In genomic region chr7:16240281-16240977, GRCm38 (mm10) we compare ENCODE assay signal across 17 mouse cellular contexts. TPM values are rescaled to one million over a fixed set of nuclear protein-coding genes. Genes with fewer than 3 reads are reported as not detected.
DNase-seq lines count a peak whose midpoint lies in the region; ATAC-seq and TF ChIP-seq lines count a peak whose summit lies in the region.
"Had no signal": no experiment of that assay in that cellular context is flagged by ENCODE, and none has a peak within 500 bp of the region (broad histone marks: within the 10 kb centered on the region; RNA-seq: fewer than 3 reads in every experiment).

No protein-coding gene starts in this region.

- H3K4me3 ChIP-seq in cerebellum, adult 2 months (replicated peaks; ENCODE audit: insufficient read depth, low read depth, low read length) = no peak overlapping the region
- no peak overlapping the region for H3K4me3 ChIP-seq in lung, postnatal 0 days (ENCODE audit: low read depth, low read length)
- peak overlapping the region; percentile 46 for H3K4me3 ChIP-seq in liver, embryonic 12.5 days
- H3K4me3 ChIP-seq: hindbrain, embryonic 13.5 days; midbrain, embryonic 12.5 days; myocyte had no signal

- H3K9ac ChIP-seq in lung, postnatal 0 days (replicated peaks; ENCODE audit: low read depth) = no peak overlapping the region
- H3K9ac ChIP-seq in liver, embryonic 12.5 days = peak overlapping the region; percentile 67
- H3K9ac ChIP-seq: forebrain, postnatal 0 days; hindbrain, embryonic 13.5 days; lung, embryonic 14.5 days; midbrain, embryonic 12.5 days had no signal

- TF ChIP-seq CTCF in cerebellum, adult 2 months (IDR thresholded peaks at IDR 0.05; ENCODE audit: borderline replicate concordance, insufficient read depth, low read depth, low read length) = no peak
- TF ChIP-seq CTCF in lung, postnatal 0 days (IDR thresholded peaks at IDR 0.05) = no peak

- TF ChIP-seq POLR2A in cerebellum, adult 2 months (IDR thresholded peaks at IDR 0.05; ENCODE audit: borderline replicate concordance, insufficient read depth, low read length) = no peak

- no peak for TF ChIP-seq EP300 in lung, postnatal 0 days (IDR thresholded peaks at IDR 0.05)

- no peaks in the 10 kb centered on the region for H3K27me3 ChIP-seq in cerebellum, adult 2 months (ENCODE audit: control insufficient read depth, insufficient read depth, low read length)
- no peaks in the 10 kb centered on the region for H3K27me3 ChIP-seq in lung, postnatal 0 days (replicated peaks; ENCODE audit: insufficient read depth, low read length)
- H3K27me3 ChIP-seq in liver, embryonic 12.5 days (replicated peaks) = no peaks in the 10 kb centered on the region
- H3K27me3 ChIP-seq: CH12.LX; hindbrain, embryonic 13.5 days; midbrain, embryonic 12.5 days; Patski had no signal

- no peak for ATAC-seq in lung, postnatal 0 days
- ATAC-seq in liver, embryonic 12.5 days = peak; percentile 90
- peak; percentile 81 for ATAC-seq in megakaryocyte-erythroid progenitor cell, adult 5-6 weeks (replicated peaks; ENCODE audit: low FRiP score, low TSS enrichment, poor library complexity, severe bottlenecking)
- ATAC-seq in activated CD4-positive, CD25-positive, alpha-beta regulatory T cell, adult 4 months = no peak
- ATAC-seq: forebrain, postnatal 0 days; intestine, postnatal 0 days had no signal

- peaks cover 7% of the 10 kb centered on the region for H3K4me1 ChIP-seq in cerebellum, adult 2 months (ENCODE audit: control insufficient read depth, insufficient read depth, low read length)
- peaks cover 6% of the 10 kb centered on the region; the same call in 1 of the 2 replicates for H3K4me1 ChIP-seq in lung, postnatal 0 days (ENCODE audit: insufficient read depth, low read depth, low read length)
- peaks cover 53% of the 10 kb centered on the region for H3K4me1 ChIP-seq in liver, embryonic 12.5 days
- H3K4me1 ChIP-seq: hindbrain, embryonic 13.5 days; midbrain, embryonic 12.5 days had no signal

- no peaks in the 10 kb centered on the region for H3K9me3 ChIP-seq in lung, postnatal 0 days (ENCODE audit: low read length)
- H3K9me3 ChIP-seq in liver, embryonic 12.5 days (replicated peaks) = no peaks in the 10 kb centered on the region
- H3K9me3 ChIP-seq: hindbrain, embryonic 13.5 days; midbrain, embryonic 12.5 days had no signal

- DNase-seq in cerebellum, adult 2 months = peak in 1 of 2 experiments; percentile 20
- DNase-seq in cerebellum, adult 11 months = no peak
- no peak for DNase-seq in lung, postnatal 0 days (ENCODE audit: low spot score)
- DNase-seq in lung, postnatal 25 days (ENCODE audit: low spot score) = no peak
- DNase-seq in urinary bladder, postnatal 36 days (ENCODE audit: low spot score in 2 of 2) = no peak
- DNase-seq: forebrain, postnatal 0 days; gastrocnemius, postnatal 10 days; lung, embryonic 14.5 days had no signal

- H3K4me2 ChIP-seq in lung, postnatal 0 days (replicated peaks; ENCODE audit: low read depth, low read length) = no peak overlapping the region
- peak overlapping the region; percentile 66 for H3K4me2 ChIP-seq in liver, embryonic 12.5 days
- H3K4me2 ChIP-seq: hindbrain, embryonic 13.5 days; lung, embryonic 14.5 days; midbrain, embryonic 12.5 days had no signal

- 77% methylated on average over 7 of the region's 7 CpGs for WGBS in cerebellum, adult 2 months
- 62% methylated on average over 7 of the region's 7 CpGs for WGBS in lung, postnatal 0 days
- WGBS in liver, embryonic 12.5 days (ENCODE audit: insufficient replicate concordance) = 39% methylated on average over 7 of the region's 7 CpGs

- H3K36me3 ChIP-seq in lung, postnatal 0 days (ENCODE audit: insufficient read depth, low read length) = no peaks in the 10 kb centered on the region
- H3K36me3 ChIP-seq in liver, embryonic 12.5 days = peaks cover 20% of the 10 kb centered on the region
- H3K36me3 ChIP-seq: hindbrain, embryonic 13.5 days; midbrain, embryonic 12.5 days had no signal

- H3K27ac ChIP-seq in cerebellum, adult 2 months (ENCODE audit: insufficient read depth, low read length) = peak overlapping the region; percentile 27; the same call in 1 of the 2 replicates
- H3K27ac ChIP-seq in lung, postnatal 0 days (ENCODE audit: low read length) = 0 out of 2 replicates have a peak overlapping the region, but pooled peaks have one; percentile 5
- peak overlapping the region; percentile 85 for H3K27ac ChIP-seq in liver, embryonic 12.5 days
- H3K27ac ChIP-seq: hindbrain, embryonic 13.5 days; midbrain, embryonic 12.5 days had no signal

RNA-seq across cellular contexts. Expression of gene C5ar2, which starts 3.5 kb away (rescaled TPM):
- 0.19 and 0.20 TPM in 2 replicates for polyA plus RNA-seq in cerebellum, adult 2 months (2012; rRNA removed)
- 0.94 and 1.1 TPM in 2 replicates for polyA plus RNA-seq in lung, postnatal 0 days (2015; fragmentation: Nextera tagmentation; extraction: Ambion mirVana)
- 1.6 and 1.7 TPM in 2 replicates for polyA plus RNA-seq in liver, embryonic 12.5 days (2016; fragmentation: Nextera tagmentation; extraction: Ambion mirVana)
- total RNA-seq in megakaryocyte-erythroid progenitor cell, adult 5-6 weeks (2014; fragmentation: Nextera tagmentation) = 3.2 and 4.5 TPM in 2 replicates
- total RNA-seq in megakaryocyte-erythroid progenitor cell, adult 5-6 weeks (2017) = 3.5 and 4.0 TPM in 2 replicates
- polyA plus RNA-seq in activated CD4-positive, CD25-positive, alpha-beta regulatory T cell, adult 4 months (2017; shearing (Covaris generic)) = not detected
- polyA plus RNA-seq: myocyte, Patski had no signal

RNA-seq across cellular contexts. Expression of gene Dhx34, which starts 18.6 kb away (rescaled TPM):
- polyA plus RNA-seq in cerebellum, adult 2 months (2012; rRNA removed) = 11.7 and 13.3 TPM in 2 replicates
- polyA plus RNA-seq in lung, postnatal 0 days (2015; fragmentation: Nextera tagmentation; extraction: Ambion mirVana) = 7.8 and 8.5 TPM in 2 replicates
- 9.5 and 9.6 TPM in 2 replicates for polyA plus RNA-seq in liver, embryonic 12.5 days (2016; fragmentation: Nextera tagmentation; extraction: Ambion mirVana)
- total RNA-seq in megakaryocyte-erythroid progenitor cell, adult 5-6 weeks (2014; fragmentation: Nextera tagmentation) = 8.2 and 13.8 TPM in 2 replicates
- total RNA-seq in megakaryocyte-erythroid progenitor cell, adult 5-6 weeks (2017) = 3.6 and 3.7 TPM in 2 replicates
- polyA plus RNA-seq in activated CD4-positive, CD25-positive, alpha-beta regulatory T cell, adult 4 months (2017; shearing (Covaris generic)) = 10 to 100 TPM in 1 of 2 experiments, 1 to 10 TPM in 1; 7.0 to 10.9 TPM

RNA-seq across cellular contexts. Expression of gene C5ar1, which starts 18.9 kb away (rescaled TPM):
- polyA plus RNA-seq in cerebellum, adult 2 months (2012; rRNA removed) = 0.75 and 0.95 TPM in 2 replicates
- polyA plus RNA-seq in lung, postnatal 0 days (2015; fragmentation: Nextera tagmentation; extraction: Ambion mirVana) = 11.8 and 13.3 TPM in 2 replicates
- 1.7 and 2.1 TPM in 2 replicates for polyA plus RNA-seq in liver, embryonic 12.5 days (2016; fragmentation: Nextera tagmentation; extraction: Ambion mirVana)
- total RNA-seq in megakaryocyte-erythroid progenitor cell, adult 5-6 weeks (2014; fragmentation: Nextera tagmentation) = 0.22 TPM in 1 of 2 replicates, not detected in the other
- total RNA-seq in megakaryocyte-erythroid progenitor cell, adult 5-6 weeks (2017) = 0.23 TPM in 1 of 2 replicates, not detected in the other
- polyA plus RNA-seq in activated CD4-positive, CD25-positive, alpha-beta regulatory T cell, adult 4 months (2017; shearing (Covaris generic)) = not detected
- total RNA-seq: CH12.LX had no signal
- polyA plus RNA-seq: myocyte, Patski had no signal

RNA-seq across cellular contexts. Expression of gene Inafm1, which starts 33.0 kb away (rescaled TPM):
- polyA plus RNA-seq in cerebellum, adult 2 months (2012; rRNA removed) = 60.1 and 61.1 TPM in 2 replicates
- 18.9 and 20.1 TPM in 2 replicates for polyA plus RNA-seq in lung, postnatal 0 days (2015; fragmentation: Nextera tagmentation; extraction: Ambion mirVana)
- 8.6 and 8.8 TPM in 2 replicates for polyA plus RNA-seq in liver, embryonic 12.5 days (2016; fragmentation: Nextera tagmentation; extraction: Ambion mirVana)
- 23.3 and 28.3 TPM in 2 replicates for total RNA-seq in megakaryocyte-erythroid progenitor cell, adult 5-6 weeks (2014; fragmentation: Nextera tagmentation)
- 14.8 and 18.4 TPM in 2 replicates for total RNA-seq in megakaryocyte-erythroid progenitor cell, adult 5-6 weeks (2017)
- 1 to 10 TPM; 1.8 to 2.8 TPM for polyA plus RNA-seq in activated CD4-positive, CD25-positive, alpha-beta regulatory T cell, adult 4 months (2017; shearing (Covaris generic))

RNA-seq across cellular contexts. Expression of gene Ccdc9, which starts 46.2 kb away (rescaled TPM):
- polyA plus RNA-seq in cerebellum, adult 2 months (2012; rRNA removed) = 81.1 and 91.1 TPM in 2 replicates
- 15.9 and 18.3 TPM in 2 replicates for polyA plus RNA-seq in lung, postnatal 0 days (2015; fragmentation: Nextera tagmentation; extraction: Ambion mirVana)
- polyA plus RNA-seq in liver, embryonic 12.5 days (2016; fragmentation: Nextera tagmentation; extraction: Ambion mirVana) = 29.7 and 30.0 TPM in 2 replicates
- total RNA-seq in megakaryocyte-erythroid progenitor cell, adult 5-6 weeks (2014; fragmentation: Nextera tagmentation) = 57.1 and 65.7 TPM in 2 replicates
- total RNA-seq in megakaryocyte-erythroid progenitor cell, adult 5-6 weeks (2017) = 106 and 110 TPM in 2 replicates
- 10 to 100 TPM; 11.1 to 11.2 TPM for polyA plus RNA-seq in activated CD4-positive, CD25-positive, alpha-beta regulatory T cell, adult 4 months (2017; shearing (Covaris generic))

Comparison
In these comparisons a context has a peak if more than half of its experiments do, and no peak if none do; other contexts are left out.
1. H3K27ac ChIP-seq: peak in every context shown above with its lines; median percentile 85 in liver, embryonic 12.5 days; 27 in cerebellum, adult 2 months; 5 in lung, postnatal 0 days.
2. ATAC-seq: peak in liver, embryonic 12.5 days (single experiment) and megakaryocyte-erythroid progenitor cell, adult 5-6 weeks (single experiment); none in lung, postnatal 0 days (single experiment) and activated CD4-positive, CD25-positive, alpha-beta regulatory T cell, adult 4 months (single experiment).